Mouse (Mus musculus) heart, adult 9 months (tissue): ENCODE measurements around the gene Ctrc.

Experiments
- DNase-seq, 2 experiments: peaks; one replicate each; pipeline ENCODE4 v3.0.0; 2022; ENCODE audit warnings: low spot score in 2 of 2

Ctrc gene

DNA sequence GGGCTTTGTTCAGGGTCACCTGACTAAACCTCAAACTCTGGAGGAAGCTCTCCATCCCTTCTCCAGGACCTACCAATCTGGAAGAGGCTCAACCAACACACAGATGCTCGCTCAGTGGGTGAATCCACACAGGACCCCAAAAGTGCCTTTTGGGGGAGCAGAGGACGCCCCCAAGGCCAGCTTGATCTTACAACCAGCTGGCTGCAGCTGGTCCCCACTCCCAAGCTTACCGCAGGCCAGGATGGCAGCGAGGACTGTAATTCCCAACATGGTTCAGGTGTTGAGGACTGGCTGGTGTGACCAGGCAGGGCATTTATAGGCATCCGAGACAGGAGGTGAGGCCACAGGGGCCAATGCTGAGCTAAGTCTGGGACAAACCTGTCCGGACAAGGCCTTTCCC, at the start of gene Ctrc:
Ctrc (minus strand) TSS at position 361 of the 400 bp plus-strand sequence.
- DNase-seq = no peak

DNA sequence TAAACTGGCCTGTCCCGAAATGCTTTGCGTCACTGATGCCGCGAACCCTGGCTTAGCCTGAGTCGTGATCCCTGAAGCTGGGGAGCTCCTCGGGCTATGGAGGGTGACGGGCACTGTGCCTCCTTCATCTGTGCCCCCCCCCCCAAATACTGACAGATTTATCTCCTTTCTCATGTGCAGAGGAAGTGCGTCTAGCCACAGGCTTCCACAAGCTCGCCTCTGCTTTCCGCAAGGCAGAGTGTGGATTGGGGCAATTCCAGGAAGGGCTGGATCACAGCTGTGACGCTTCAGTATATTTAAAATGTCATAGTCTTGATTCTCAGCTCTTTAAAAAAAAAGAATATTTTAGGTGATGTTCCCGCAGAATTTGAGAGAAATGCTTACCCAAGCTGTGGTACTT, 49.6 kb upstream of the Ctrc start:
- no peak for DNase-seq

DNA sequence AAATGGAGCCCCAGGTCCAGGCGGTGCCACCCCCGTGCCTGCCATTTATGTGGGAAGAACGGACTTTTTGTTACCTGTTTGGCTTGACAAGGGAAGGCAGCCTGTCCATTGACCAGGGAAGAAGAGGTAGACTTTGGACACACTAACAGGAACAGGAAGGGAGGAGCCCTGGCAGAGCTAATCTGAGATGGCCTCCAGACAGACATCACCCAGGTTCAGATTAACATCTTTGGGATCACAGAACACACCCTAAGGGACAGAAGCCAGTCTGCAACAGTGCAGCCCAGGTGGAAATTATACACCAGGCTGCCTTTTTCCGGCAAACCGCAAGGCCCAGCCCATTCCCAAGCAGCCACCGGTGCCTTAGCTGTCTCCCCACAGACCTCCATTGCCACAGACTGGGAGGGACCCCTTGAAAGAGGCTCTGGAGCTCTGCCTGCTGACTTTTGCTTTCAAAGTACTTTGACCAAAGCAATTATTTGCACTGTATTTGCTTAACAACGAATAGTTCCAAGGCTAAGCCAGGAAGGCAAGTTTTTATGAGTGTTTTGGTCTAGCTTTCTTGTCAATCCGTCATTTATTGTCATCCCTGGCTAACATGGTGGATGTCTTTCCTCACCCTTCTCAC, 47.1 kb upstream of the Ctrc start:
- no peak for DNase-seq

DNA sequence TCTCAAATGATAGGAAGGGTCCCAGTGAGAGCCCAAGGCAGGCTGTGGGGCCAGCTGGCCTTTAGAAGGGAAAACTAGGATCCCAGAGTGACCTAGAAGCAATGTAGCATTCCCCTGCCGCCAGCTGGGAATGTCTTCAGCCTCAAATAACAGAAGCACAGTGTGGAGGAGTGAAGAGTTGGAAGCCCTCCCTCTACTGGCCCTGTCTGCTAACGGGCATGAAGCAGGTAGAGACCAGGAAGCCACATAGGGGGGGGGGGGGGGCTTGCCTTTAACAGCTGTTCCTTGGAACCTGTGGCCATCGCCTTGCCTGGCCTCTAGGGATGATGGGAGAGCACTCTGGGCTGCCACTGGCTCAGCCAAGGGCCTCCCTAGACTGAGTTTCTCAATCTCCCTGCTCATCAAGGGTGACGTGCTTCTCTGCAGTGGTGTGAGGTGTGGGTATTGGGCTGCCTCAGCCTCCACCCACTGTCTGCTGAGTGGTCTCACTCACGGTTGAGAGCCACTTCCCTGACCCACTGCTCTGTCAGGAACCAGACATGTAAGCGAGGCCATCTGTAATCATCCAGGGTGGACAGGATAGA, 40.3 kb upstream of the Ctrc start:
- no peak for DNase-seq

DNA sequence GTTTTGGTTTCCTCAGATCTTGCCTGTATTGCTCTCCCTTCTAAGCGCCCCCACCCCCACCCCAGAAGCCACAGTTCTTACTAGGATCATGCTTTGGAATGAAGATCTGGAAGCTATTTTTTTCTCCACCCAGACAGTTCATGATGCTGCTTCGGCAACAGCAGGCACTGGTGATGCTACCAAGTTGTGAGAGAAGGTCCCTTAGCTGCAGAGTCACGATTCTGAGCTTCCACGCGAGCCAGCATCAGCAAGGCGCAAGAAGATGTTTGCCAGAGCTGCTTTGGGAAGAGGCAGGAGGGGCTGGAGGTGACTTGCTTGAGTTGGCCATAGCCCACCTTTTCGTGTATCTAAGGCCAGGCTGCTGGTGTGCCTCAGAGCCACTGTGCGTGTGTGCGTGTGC, 39.3 kb upstream of the Ctrc start:
- DNase-seq = no peak

DNA sequence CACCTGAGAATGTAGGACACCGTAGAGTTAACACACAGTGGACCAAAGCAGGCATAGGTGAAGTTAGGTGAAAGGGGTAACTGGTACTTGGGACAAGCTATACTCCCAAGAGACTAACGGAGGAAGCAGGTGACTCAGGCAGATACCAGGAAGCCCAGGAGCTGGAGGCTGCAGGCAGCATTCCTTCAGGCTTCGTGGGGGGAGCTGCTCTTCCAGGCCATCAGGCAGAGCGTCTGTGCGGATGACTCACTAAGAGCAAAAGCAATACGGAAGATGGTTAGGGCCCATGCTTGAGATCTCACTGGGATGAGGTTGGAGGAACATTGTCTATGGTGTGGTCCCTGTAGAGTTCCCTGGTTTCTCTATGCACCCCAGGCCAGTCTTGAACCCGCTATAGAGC, 36.7 kb upstream of the Ctrc start:
- DNase-seq = no peak

DNA sequence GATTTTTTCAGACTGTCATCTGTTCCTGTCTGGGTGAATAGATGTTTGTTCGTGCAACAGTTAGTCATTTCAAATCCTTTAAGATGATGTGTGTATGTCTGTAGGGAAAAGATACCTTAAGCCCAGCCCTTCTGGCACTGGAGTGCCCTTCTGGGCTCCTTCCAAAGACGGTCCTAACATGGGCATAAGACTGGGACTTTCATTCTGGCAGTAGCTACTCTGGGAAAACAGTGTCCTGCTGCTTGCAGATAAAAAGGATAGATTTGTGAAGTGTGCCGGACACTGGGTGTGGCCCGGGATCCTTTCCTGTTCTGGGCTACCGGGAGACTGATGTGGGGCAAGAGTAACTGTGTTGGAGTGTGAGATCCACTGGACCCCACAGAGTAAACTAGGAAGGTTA, 35.8 kb upstream of the Ctrc start:
- no peak for DNase-seq

DNA sequence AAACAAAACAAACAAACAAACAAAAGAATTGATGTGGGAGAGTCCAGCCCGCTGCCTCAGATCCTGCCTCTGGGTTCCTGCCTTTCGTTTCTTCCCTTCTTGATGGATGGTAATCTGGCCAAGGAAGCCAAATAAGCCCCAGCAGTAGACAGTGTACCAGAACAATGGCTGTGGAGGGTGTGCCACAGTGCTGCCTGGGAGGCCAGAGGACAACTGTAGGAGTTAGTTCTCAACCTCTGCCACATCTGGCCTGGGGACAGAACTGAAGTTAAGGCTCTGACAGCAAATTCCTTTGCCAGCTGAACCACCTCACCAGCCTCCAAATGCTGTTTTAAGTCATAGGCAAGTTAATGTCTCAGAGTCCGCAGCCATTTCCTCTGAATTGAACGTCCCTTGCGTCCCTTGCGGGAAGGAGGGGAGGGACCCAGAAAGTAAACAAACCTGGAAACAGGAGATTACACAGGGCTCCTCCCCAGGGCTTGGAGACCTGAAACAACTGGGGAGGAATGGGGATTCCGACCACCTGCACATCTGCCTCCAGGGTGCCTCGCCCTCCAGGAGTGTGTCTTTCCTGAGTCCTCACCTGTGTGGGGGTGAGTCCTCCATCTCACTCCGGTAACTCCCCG, 35.2 kb upstream of the Ctrc start:
- DNase-seq = no peak

DNA sequence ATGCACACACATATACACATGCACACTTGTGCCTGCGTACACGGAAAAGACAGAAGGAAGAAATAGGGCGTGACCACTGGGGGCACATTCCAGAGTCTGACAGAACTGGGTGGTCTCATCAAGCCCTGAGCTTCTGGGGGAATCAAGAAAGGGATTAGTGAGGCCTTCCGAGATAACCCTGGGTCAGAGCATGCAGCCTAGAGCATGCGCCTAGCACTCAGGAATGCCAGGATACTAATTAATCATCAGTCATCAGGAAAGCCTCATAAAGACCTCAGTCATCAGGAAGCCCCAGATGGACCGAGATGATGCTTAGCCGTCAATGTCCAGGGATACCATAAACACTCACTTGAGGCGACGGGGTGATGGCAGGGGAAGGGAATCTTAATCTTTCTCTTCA, 33.7 kb upstream of the Ctrc start:
- DNase-seq = no peak

DNA sequence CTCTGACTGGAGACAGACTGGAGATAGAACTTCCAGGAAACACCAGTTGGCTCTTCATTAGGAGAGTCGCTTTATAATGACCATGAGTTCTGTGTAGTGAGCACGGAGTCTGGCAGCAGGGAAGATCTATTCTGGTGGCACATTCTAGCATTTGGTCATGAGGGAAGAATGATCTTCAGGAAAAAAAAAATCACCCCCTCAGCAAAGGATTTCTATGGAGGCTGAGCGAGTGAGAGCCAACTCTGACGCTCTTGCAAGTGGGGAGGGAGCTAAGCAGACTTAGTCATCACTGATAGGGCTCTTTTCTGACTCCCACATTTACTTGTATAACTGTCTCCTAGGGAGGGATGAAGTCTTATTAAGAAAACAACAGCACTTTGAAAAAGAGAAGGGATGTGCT, 32.9 kb upstream of the Ctrc start:
- DNase-seq = no peak

DNA sequence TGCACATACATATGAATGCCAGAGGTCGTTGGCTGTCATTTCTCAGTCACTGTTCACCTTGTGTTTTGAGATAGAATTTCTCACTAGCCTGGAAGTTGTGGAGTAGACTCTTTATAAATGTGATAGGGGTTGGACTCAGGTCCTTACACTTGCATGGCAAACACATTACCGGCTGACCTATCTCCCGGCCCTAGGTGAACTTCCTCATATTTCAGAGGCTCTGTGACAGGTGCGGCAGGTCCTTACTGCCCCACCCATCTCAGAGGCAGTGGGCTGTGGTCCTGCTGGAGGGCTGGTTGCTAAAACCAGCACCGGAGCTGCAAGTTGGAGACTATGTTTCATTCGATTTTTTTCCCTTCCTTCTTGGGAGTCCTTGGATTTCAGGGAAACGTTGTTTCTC, 32.5 kb upstream of the Ctrc start:
- no peak for DNase-seq

DNA sequence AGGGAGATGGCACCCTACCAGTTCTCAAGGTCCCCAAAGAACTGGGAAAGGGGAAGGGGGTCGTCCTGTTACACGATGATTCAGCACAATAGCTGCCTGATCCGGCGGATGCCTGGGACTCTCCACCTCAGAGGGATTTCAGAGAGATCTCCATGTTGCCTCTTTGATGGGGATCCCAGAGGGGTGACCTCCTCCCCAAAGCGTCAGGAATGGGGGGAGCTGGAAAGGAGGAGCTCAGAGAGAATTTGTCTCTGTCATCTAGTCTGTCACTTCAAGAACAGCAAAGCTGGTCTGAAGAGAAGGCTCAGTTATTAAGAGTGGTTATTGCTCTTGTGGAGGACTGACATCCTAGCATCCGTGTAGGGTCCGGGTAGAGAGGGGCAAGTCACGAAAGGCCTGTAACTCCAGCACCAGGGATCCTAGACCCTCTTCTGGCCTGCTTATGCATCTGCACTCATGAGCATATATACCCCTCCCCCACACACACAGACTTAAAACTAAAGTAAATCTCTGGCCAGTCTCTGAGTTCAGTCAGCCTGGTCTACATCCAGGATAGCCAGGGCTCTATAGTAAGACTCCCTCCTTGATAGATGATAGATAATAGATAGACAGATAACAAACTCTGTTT, 29.4 kb upstream of the Ctrc start:
- DNase-seq = no peak

DNA sequence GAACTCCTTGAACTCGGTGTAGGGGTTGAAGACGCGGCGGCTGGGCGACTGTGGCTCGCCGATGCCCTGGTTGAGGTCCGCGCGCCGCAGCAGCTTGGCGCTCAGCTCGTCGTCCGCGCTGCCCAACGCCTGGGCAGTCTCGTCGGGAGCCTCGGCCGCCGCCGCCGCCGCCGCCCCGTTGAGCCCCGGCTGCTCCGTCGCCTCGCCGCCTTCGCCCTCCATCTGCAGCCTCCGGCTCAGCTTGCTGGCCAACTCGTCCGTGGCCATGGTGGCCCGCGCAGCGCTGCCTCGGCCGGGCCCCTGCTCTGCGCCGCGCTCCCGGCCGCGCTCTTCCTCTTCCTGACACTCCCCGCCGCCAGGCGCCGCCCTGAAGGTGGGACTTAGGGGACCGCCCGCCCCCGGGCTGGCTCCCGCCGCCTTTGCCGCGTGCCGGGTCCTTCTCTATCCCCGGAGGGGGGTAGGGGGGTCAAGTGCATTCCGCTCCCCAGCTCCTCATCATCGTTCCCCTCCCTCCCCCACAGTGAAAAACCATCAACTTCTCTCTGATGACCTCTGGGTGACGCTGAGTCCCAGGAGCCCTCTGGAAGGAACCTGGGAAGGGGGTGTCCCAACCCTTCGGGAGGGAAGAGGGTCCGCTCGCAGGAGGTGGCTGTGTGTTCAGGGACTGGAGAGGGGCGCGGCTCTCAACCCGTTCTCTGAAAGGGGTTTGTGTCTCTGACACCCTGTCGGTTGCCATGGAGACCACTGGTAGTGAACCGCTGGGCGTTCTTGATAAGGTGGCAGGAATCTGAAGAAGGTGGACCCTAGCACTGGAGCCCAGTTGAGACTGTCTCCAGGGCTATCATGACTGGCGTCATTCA, 28.7 kb upstream of the Ctrc start, which contains the start of gene Efhd2:
Efhd2 (minus strand) TSS at position 320 of the 860 bp plus-strand sequence.
- peak; percentile 85 to 87 for DNase-seq

DNA sequence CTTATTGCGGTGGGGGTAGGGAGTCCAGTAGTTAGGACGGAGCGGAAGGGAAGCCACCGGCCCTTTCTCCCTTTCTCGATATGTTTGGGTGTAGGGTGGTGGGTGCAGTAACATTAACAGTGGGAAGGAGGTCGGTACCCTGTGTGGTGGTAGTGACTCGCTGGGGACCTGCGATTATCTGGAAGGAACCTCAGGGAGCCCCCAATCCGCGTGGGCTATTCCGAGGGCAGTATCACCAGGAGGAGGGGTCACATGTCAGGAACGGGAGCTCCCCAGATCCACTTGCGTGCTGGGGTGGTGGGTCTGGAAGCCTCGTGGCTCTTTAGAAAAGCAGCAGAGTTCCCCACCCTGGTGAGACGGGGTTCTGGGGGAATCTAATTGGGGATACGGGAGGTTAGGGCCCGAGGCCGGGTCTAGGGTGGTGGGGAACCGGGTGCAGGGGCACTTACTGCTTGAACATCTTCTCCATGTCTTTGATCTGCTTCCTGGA, 28.0 kb upstream of the Ctrc start:
- no peak for DNase-seq

DNA sequence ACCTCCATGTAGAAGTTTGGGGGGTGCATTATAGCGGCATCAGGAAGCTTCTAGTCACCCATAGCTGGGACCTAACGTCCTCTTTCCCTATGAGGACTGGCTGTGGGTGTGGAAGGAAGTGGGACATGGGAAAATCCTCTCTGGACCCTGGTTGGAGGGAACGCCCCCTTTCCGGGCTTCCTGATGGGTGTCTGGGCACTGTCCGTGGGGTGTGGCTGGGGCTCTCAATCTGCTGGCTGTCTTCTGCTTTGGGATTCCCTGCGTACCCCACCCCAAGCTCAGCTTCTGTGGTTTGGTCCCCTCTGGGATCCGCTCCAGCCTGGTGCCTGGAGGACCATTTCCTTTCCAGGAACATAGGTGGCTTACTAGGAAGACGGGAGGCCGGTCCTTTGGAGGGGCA, 26.8 kb upstream of the Ctrc start:
- DNase-seq = peak in 1 of 2 experiments; percentile 68

DNA sequence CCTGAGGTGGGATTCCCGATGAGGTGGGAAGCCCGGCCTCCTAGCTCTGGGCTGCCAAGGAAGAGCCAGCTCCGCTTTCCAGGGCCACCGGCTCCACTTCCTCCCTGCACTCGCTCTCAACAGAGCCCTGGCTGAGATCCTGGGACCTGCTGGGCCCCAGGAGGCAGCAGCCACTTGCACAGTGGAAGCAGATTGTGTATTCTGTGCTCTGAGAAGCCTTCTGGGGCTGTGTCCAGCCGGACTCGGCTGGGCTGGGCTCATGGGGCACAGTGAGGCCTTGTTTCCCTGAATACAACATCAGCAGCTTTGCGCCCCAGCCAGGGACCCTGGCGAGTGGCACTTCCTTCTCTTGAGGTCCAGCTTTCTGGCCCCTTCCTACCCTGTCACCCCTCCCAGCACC, 25.8 kb upstream of the Ctrc start:
- no peak for DNase-seq

DNA sequence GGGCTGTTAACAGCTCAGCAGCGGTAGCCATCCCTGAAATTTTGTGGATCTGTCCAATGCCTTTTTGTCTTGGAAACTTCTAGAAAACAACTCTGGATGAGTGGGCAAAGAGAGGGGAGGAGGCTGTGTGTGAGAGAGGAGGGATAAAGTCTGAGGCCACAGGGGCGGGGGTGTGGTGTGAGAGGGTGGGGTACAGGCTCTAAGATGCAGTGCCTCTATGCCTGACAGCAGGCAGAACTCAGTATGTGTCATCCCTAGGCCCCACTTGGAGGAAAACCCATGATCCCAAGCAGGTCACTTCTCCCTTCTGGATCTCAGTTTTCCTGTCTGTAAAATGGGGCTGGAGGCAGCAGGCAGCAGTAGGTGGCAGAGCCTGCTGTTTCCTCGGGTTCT, 25.2 kb upstream of the Ctrc start:
- DNase-seq = no peak

DNA sequence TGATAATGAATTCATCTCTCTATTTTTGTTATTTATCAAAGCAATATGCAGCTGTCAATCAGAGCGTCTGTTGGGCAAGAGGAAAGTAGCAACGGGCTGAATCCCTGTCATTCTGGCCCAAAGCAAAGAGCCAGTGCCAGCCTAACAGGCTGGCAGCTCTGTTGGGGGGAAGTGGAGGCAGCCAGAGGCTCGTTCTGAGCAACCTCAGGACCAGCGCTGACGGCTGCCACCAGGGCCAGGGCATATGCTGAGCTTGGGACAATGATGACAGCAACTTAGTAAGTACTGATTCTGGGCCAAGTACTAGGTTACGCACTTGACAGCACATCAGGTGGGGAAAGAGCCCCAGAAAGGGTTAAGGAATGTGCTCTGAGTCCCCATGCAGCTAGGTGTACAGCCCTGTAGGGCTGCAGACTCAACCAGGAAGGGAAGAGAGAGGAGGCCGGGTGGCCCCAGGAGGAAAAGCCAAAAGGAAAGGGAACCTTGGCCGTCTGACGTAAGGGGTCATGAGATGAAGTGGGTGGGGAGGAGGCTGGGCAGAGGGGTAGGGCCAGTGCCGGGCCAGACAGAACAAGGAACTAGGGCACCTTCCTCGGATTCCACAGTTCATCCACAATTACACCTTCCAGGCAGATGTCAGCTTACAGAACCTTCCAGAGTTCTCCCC, 24.6 kb upstream of the Ctrc start:
- DNase-seq = peak in 1 of 2 experiments; percentile 67

DNA sequence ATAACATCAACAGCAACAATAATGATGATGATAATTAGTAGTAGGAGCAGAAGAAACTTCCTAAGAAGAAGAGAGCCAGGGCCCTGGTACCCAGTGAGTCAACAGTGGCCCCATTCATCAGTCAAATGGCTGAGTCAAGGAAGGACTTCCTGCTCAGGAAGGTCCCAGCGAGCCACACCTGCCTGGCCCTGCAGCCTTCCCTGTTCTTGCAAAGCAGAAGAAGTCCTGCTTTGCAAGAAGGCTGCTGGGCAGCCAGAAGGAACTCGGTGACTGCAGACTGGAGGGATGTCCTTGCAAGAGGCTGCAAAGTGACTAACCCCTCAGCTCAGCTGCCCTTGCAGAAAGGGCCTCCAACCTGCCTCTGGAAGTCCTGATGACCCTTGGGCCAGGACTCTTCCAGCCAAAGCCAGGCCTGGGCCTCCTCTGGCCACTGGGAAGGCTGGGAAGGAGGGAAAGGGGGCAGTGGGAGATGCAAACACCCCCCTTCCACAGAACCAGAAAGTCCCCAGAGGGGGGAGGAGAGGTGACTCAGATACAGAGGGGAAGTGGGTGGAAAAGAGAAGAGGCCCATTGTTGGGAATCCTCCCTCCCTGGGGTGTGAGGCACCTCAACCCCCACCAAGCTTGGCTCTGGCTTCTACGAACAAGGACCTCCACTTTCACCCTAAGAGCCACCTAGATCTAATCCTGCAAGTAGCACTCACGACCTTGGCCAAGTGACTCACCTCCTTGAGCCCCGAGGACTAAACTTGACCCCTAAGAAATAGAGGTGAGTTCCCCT, 23.5 kb upstream of the Ctrc start:
- no peak for DNase-seq

DNA sequence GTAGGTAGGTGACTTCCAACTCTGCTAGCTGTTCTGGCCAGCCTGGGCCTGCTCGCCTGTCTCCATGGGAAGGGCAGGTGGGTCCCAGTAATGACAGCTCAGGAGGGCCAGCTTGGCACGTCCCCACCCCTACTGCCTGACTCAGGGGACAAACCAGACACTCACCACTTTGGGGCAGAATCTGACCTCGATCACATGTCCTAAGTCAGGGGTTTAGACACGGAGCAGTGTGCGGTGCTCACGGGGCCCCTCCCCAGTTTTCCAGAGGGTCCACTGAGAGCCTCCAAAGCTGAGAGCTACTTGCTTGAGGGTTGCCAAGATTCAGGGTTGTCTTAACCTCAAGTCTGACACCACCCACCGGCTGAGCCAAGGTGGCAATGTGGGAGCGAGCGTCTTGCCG, 21.9 kb upstream of the Ctrc start:
- no peak for DNase-seq

DNA sequence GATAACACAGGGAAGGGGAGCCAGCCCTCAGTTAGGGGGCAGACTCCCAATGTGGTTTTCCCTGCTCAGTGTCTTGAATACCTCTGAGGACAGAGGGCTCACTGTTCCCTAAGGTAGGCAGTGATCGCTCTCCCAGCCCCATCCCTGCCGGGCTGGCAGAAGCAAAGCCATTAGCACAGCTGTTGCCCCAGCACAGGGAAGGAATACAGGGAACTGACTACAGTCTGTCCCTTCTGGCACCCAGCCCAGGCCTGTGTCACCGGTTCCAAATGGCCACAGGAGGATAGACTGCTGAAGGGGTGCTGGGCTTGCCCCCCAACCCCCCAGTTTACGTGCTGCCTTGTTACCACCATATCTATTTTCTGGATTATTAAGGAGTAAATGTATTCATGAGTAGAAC, 21.3 kb upstream of the Ctrc start:
- peak in 1 of 2 experiments; percentile 62 for DNase-seq
